23 mouse cellular contexts compared by ENCODE assay signal in the genomic region with DNA sequence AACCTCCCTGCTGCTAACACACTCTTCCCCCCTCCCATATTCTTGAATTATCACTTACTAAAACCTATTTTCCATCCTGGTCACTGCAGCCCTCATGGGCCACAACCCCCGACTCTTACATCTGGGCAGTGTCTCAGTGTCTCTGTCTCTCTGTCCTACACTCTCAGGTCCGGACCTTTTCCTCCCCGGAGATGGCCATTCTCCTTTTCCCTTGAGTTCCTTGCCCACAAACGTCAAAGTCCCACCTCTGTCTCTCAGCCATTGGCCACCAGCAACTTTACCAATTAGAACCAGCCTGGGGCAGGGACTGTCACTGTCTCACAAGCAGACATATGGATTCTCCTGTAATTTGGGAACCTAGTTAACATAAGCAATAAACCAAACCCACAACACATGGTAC. TPM values are rescaled to one million over a fixed set of nuclear protein-coding genes. Genes with fewer than 3 reads are reported as not detected.
"Had no signal": no experiment of that assay in that cellular context is flagged by ENCODE, and none has a peak within 500 bp of the region (broad histone marks: within the 10 kb centered on the region; RNA-seq: fewer than 3 reads in every experiment).

No protein-coding gene starts in this region.

- H3K4me3 ChIP-seq: liver, embryonic 15.5 days; lung, embryonic 15.5 days; megakaryocyte, embryonic 14.5 days; midbrain, embryonic 12.5 days; neural tube, embryonic 12.5 days; stomach, embryonic 15.5 days had no signal

- H3K27ac ChIP-seq: liver, embryonic 15.5 days; lung, embryonic 15.5 days; macrophage; midbrain, embryonic 12.5 days; neural tube, embryonic 12.5 days; stomach, embryonic 15.5 days; stomach, postnatal 0 days had no signal

- H3K9ac ChIP-seq: liver, embryonic 15.5 days; liver, postnatal 0 days; lung, embryonic 15.5 days; midbrain, embryonic 12.5 days; neural tube, embryonic 12.5 days; stomach, embryonic 15.5 days had no signal

- DNase-seq: liver, postnatal 0 days; lung, adult 2 months; lung, postnatal 14 days; lung, postnatal 36 days; midbrain, embryonic 14.5 days; right cerebral cortex, postnatal 14 days; thymus, adult 2 months; thymus, postnatal 25 days; thymus, postnatal 4 days had no signal

- ATAC-seq: liver, postnatal 0 days; lung, postnatal 0 days; midbrain, embryonic 16.5 days had no signal

- H3K4me1 ChIP-seq: liver, embryonic 15.5 days; lung, embryonic 15.5 days; megakaryocyte, embryonic 14.5 days; midbrain, embryonic 12.5 days; neural tube, embryonic 12.5 days; stomach, embryonic 15.5 days had no signal

- H3K27me3 ChIP-seq: liver, embryonic 15.5 days; lung, embryonic 15.5 days; midbrain, embryonic 12.5 days; neural tube, embryonic 12.5 days; stomach, embryonic 15.5 days had no signal

- H3K36me3 ChIP-seq: liver, embryonic 15.5 days; lung, embryonic 15.5 days; midbrain, embryonic 12.5 days; neural tube, embryonic 12.5 days; stomach, embryonic 15.5 days had no signal

- H3K4me2 ChIP-seq: liver, embryonic 15.5 days; lung, embryonic 15.5 days; midbrain, embryonic 12.5 days; neural tube, embryonic 12.5 days; stomach, embryonic 15.5 days had no signal

- H3K9me3 ChIP-seq: liver, embryonic 15.5 days; stomach, embryonic 15.5 days had no signal

RNA-seq across cellular contexts. Expression of gene Panx2, which starts 13.2 kb away (rescaled TPM):
- total RNA-seq: megakaryocyte progenitor cell, adult 5-6 weeks; monocyte, adult 5-6 weeks; neutrophil, adult 5-6 weeks had no signal
- polyA plus RNA-seq: liver, embryonic 15.5 days; liver, postnatal 0 days; macrophage; spleen, adult 2 months had no signal
